Comparison of ENCODE assay signal across 31 mouse cellular contexts in genomic region chr8:111871278-111871677, GRCm38 (mm10). TPM values are rescaled to one million over a fixed set of nuclear protein-coding genes. Genes with fewer than 3 reads are reported as not detected.
"Had no signal": no experiment of that assay in that cellular context is flagged by ENCODE, and none has a peak within 500 bp of the region (broad histone marks: within the 10 kb centered on the region; RNA-seq: fewer than 3 reads in every experiment).

No protein-coding gene starts in this region.

- H3K4me3 ChIP-seq: embryonic facial prominence, embryonic 10.5 days; embryonic facial prominence, embryonic 12.5 days; embryonic facial prominence, embryonic 13.5 days; embryonic facial prominence, embryonic 15.5 days; erythroblast, embryonic 14.5 days; forebrain, embryonic 10.5 days; forebrain, embryonic 12.5 days; forebrain, embryonic 15.5 days; gastrocnemius, adult 2 months; heart, adult 2 months; heart, embryonic 10.5 days had no signal

- H3K9ac ChIP-seq: embryonic facial prominence, embryonic 12.5 days; embryonic facial prominence, embryonic 13.5 days; embryonic facial prominence, embryonic 15.5 days; forebrain, embryonic 12.5 days; forebrain, embryonic 15.5 days; forebrain, postnatal 0 days had no signal

- H3K27me3 ChIP-seq: embryonic facial prominence, embryonic 12.5 days; embryonic facial prominence, embryonic 13.5 days; embryonic facial prominence, embryonic 15.5 days; forebrain, embryonic 12.5 days; forebrain, embryonic 15.5 days had no signal

- H3K9me3 ChIP-seq: embryonic facial prominence, embryonic 10.5 days; embryonic facial prominence, embryonic 12.5 days; embryonic facial prominence, embryonic 13.5 days; embryonic facial prominence, embryonic 15.5 days; forebrain, embryonic 10.5 days; forebrain, embryonic 12.5 days; forebrain, embryonic 15.5 days; heart, embryonic 10.5 days had no signal

- H3K4me2 ChIP-seq: embryonic facial prominence, embryonic 12.5 days; embryonic facial prominence, embryonic 13.5 days; embryonic facial prominence, embryonic 15.5 days; forebrain, embryonic 12.5 days; forebrain, embryonic 15.5 days had no signal

- DNase-seq: cerebellum, adult 9-10 months; cerebellum, adult 9-11 months; cerebellum, postnatal 10 days; cerebellum, postnatal 14 days; cerebellum, postnatal 25 days; cerebellum, postnatal 36 days; embryo, embryonic 11 days; gastrocnemius, adult 2 months; gastrocnemius, postnatal 10 days; gastrocnemius, postnatal 14 days; gastrocnemius, postnatal 25 days; gastrocnemius, postnatal 36 days; heart, adult 11 months; heart, adult 18-20 months; heart, adult 2 months had no signal

- ATAC-seq: forebrain, embryonic 14.5 days; forebrain, embryonic 15.5 days; forebrain, embryonic 16.5 days; forebrain, postnatal 0 days had no signal

- H3K27ac ChIP-seq: embryonic facial prominence, embryonic 10.5 days; embryonic facial prominence, embryonic 12.5 days; embryonic facial prominence, embryonic 13.5 days; embryonic facial prominence, embryonic 15.5 days; forebrain, embryonic 10.5 days; forebrain, embryonic 12.5 days; forebrain, embryonic 15.5 days; gastrocnemius, adult 2 months; heart, adult 2 months; heart, embryonic 10.5 days had no signal

- H3K36me3 ChIP-seq: embryonic facial prominence, embryonic 12.5 days; forebrain, embryonic 12.5 days; forebrain, embryonic 15.5 days had no signal

RNA-seq across cellular contexts. Expression of gene Chst5, which starts 39.0 kb away (rescaled TPM):
- total RNA-seq: gastrocnemius, adult 8-10 months; granulocyte monocyte progenitor cell, adult 5-6 weeks; heart, adult 18-20 months; heart, adult 2 months; heart, adult 8-10 months had no signal
- polyA plus RNA-seq: erythroblast, embryonic 14.5 days; gonadal fat pad, adult 2 months; heart, adult 2 months had no signal
